Mouse (Mus musculus) C2C12 (cell line): ENCODE measurements around the gene Npr3. TPM values are rescaled to one million over a fixed set of nuclear protein-coding genes. Genes with fewer than 3 reads are reported as not detected.

Source experiments
- H3K27me3 ChIP-seq: one replicate; pipeline ENCODE4 v1.6.1; 2011; ENCODE audit not compliant: control insufficient read depth, insufficient read depth, insufficient read length
- H3K36me3 ChIP-seq: one replicate; pipeline ENCODE4 v1.6.1; 2011; ENCODE audit not compliant: control insufficient read depth, insufficient read depth
- H3K4me3 ChIP-seq: one replicate; pipeline ENCODE4 v1.5.1; 2011; ENCODE audit warnings: mild to moderate bottlenecking, control low read depth; ENCODE audit not compliant: poor library complexity, insufficient read depth, severe bottlenecking
- H3K79me2 ChIP-seq: one replicate; pipeline ENCODE4 v1.6.1; 2011; ENCODE audit not compliant: control insufficient read depth, insufficient read depth
- H3K79me3 ChIP-seq: one replicate; pipeline ENCODE4 v1.6.1; 2011; ENCODE audit warnings: low read depth, control low read depth
- H3ac ChIP-seq: one replicate; pipeline ENCODE3; 2011; ENCODE audit warnings: low read depth; ENCODE audit not compliant: control insufficient read depth, insufficient read length
- CEBPB ChIP-seq: IDR thresholded peaks from one replicate; pipeline ENCODE4 v1.6.1; 2011; ENCODE audit warnings: low read depth, mild to moderate bottlenecking, control low read depth, moderate library complexity
- CTCF ChIP-seq: IDR thresholded peaks from one replicate; pipeline ENCODE4 v1.5.1; 2011; ENCODE audit not compliant: control insufficient read depth, insufficient read depth, insufficient read length
- FOSL1 ChIP-seq: IDR thresholded peaks from one replicate; pipeline ENCODE4 v1.8.0; 2011; ENCODE audit warnings: mild to moderate bottlenecking, low read length; ENCODE audit not compliant: poor library complexity, insufficient read depth, severe bottlenecking
- MAX ChIP-seq: IDR thresholded peaks from one replicate; pipeline ENCODE4 v1.6.1; 2011; ENCODE audit warnings: mild to moderate bottlenecking, control low read depth
- MYOD1 ChIP-seq: IDR thresholded peaks from one replicate; pipeline ENCODE4 v1.6.1; 2011; ENCODE audit warnings: low read depth; ENCODE audit not compliant: control insufficient read depth, insufficient read length
- MYOG ChIP-seq: IDR thresholded peaks from one replicate; pipeline ENCODE4 v1.6.1; 2011; ENCODE audit not compliant: control insufficient read depth, insufficient read length; ENCODE audit errors: extremely low read depth
- USF1 ChIP-seq: IDR thresholded peaks from one replicate; pipeline ENCODE4 v1.6.1; 2011; ENCODE audit warnings: low read depth, mild to moderate bottlenecking, control low read depth, moderate library complexity
- polyA plus RNA-seq: library from polyadenylated mRNA; unstranded; fragments of >200 nt; fragmentation: generic; extraction: Trizol; gene quantifications from one replicate; pipeline ENCODE4 v1.2.1, GENCODE M21; 2012; ENCODE audit warnings: missing spikeins

Gene Npr3
- polyA plus RNA-seq, 1 experiment: 1.4 TPM

- H3K36me3 ChIP-seq: no peaks in the 10 kb centered on the region
- H3K79me2 ChIP-seq: no peaks in the 10 kb centered on the region
- no peak overlapping the region for H3ac ChIP-seq
- no peaks in the 10 kb centered on the region for H3K79me3 ChIP-seq
- TF ChIP-seq CEBPB: no peak
- no peak for TF ChIP-seq MAX
- no peak for TF ChIP-seq FOSL1
- no peak for TF ChIP-seq MYOG
- no peak for TF ChIP-seq MYOD1
- no peak for TF ChIP-seq USF1
- TF ChIP-seq CTCF: no peak
- no peak overlapping the region for H3K4me3 ChIP-seq
- H3K27me3 ChIP-seq: no peaks in the 10 kb centered on the region
Observed at GRCm38 (mm10) chr15:11859829-11860228, 47.3 kb downstream of the Npr3 start.

DNA sequence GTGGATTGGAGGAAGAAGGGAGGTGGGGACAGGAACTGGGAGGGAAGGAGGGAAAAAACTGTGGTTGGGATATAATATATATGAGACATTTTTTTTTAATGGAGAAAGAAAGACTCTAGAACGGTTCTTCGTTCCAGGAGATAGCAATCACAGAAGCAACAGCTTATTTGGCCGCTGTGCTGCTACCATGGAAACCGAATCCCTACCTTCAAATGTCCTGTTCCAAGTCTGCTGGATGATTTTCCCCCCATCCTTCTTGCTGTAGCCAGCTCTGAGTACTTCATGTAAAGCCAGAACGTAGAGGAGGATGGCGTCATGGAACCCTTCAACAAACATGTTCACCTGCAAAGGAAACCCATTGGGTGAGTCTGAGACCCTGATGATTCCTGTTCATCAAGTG lies 48.7 kb downstream of the Npr3 start:
- TF ChIP-seq FOSL1 (no peak), CTCF (no peak), USF1 (no peak), MAX (no peak), CEBPB (no peak), MYOG (no peak), MYOD1 (no peak)
- H3K79me3 ChIP-seq: no peaks in the 10 kb centered on the region
- H3ac ChIP-seq: no peak overlapping the region

GRCm38 (mm10) chr15:11845204-11846062 lies 61.7 kb downstream of the Npr3 start:
- H3K79me3 ChIP-seq: no peaks in the 10 kb centered on the region
- TF ChIP-seq USF1: no peak
- no peak for TF ChIP-seq CTCF
- TF ChIP-seq FOSL1: no peak
- TF ChIP-seq CEBPB: no peak
- no peak for TF ChIP-seq MYOG
- no peak for TF ChIP-seq MAX
- no peak for TF ChIP-seq MYOD1
- H3K27me3 ChIP-seq: no peaks in the 10 kb centered on the region
- no peak overlapping the region for H3ac ChIP-seq
- H3K4me3 ChIP-seq: no peak overlapping the region
- H3K79me2 ChIP-seq: no peaks in the 10 kb centered on the region
- no peaks in the 10 kb centered on the region for H3K36me3 ChIP-seq

More for the DNA sequence above, 48.7 kb downstream of the Npr3 start:
- Histone ChIP-seq H3K79me2 (no peaks in the 10 kb centered on the region), H3K36me3 (no peaks in the 10 kb centered on the region), H3K4me3 (no peak overlapping the region), H3K27me3 (no peaks in the 10 kb centered on the region)

- Histone ChIP-seq H3ac (no peak overlapping the region), H3K79me2 (no peaks in the 10 kb centered on the region), H3K27me3 (no peaks in the 10 kb centered on the region), H3K4me3 (no peak overlapping the region), H3K36me3 (no peaks in the 10 kb centered on the region), H3K79me3 (no peaks in the 10 kb centered on the region)
- TF ChIP-seq CTCF: no peak
- TF ChIP-seq MYOD1: no peak
- TF ChIP-seq MYOG: no peak
- TF ChIP-seq USF1: no peak
- TF ChIP-seq FOSL1: no peak
- no peak for TF ChIP-seq CEBPB
- no peak for TF ChIP-seq MAX
Observed at GRCm38 (mm10) chr15:11844115-11844514, 63.0 kb downstream of the Npr3 start.

DNA sequence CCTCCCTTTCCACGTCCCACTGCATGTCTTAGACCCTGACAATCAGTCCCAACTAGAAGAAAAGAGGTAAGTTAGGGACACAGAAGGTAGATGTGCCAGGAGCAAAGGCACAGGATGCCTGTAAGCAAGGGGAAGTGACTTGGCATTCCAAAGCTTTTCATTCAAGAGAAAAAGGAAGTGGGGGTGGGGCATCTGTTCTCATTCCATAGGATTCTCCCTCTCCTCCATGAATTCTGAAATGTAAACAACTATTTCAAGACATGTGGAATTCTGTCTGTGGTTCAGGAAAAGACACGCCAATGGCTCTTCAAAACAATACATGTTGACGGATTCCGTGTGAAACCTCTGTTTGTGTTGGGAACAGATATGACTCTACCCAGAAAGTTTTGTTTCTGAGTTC lies 65.3 kb downstream of the Npr3 start:
- H3K36me3 ChIP-seq: no peaks in the 10 kb centered on the region
- no peaks in the 10 kb centered on the region for H3K27me3 ChIP-seq
- no peaks in the 10 kb centered on the region for H3K79me3 ChIP-seq
- TF ChIP-seq CEBPB (no peak), MYOG (no peak), FOSL1 (no peak), MAX (no peak)
- no peaks in the 10 kb centered on the region for H3K79me2 ChIP-seq
- H3K4me3 ChIP-seq: no peak overlapping the region
- H3ac ChIP-seq: no peak overlapping the region
